Mouse (Mus musculus): Measurements from ENCODE around the gene Fam198b.

- TF ChIP-seq CTCF (IDR thresholded peaks at IDR 0.05; ENCODE audit: extremely low read depth, insufficient read depth, insufficient read length, insufficient replicate concordance) (no peak), POLR2A (IDR thresholded peaks at IDR 0.05; ENCODE audit: low read depth, low read length) (no peak)
Measured at GRCm38 (mm10) chr3:79897534-79898370, 13.4 kb downstream of the Fam198b start.

Data from spleen, adult 2 months (tissue).